Mouse (Mus musculus): Measurements from ENCODE around the gene Tnfaip1. TPM values are rescaled to one million over a fixed set of nuclear protein-coding genes. Genes with fewer than 3 reads are reported as not detected.

Gene Tnfaip1
- polyA plus RNA-seq, 1 experiment from 2014 or later = 58.4 TPM

DNA sequence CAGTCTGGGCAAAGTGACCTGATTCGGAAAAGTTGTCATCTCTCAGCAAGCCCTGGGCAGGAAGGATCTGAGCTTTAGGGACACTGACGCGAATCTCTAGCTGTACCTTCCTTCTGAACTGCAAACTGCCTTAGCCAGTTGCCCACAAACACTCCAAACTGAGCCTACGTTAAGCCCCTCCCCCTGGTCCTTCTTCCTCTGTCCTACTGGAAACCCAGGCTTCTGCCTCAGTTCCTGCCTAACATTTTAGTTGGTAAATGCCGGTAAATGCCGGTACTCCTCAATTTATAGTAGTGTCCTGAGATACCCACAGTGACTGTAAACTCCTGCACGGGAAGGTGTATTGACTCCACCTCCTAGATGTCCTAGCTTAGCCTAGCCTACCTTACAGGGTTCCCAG is 52.5 kb downstream of the Tnfaip1 start:
- Histone ChIP-seq H3K4me1 (ENCODE audit: control insufficient read depth, insufficient read depth, low read length) (no peaks in the 10 kb centered on the region), H3K4me2 (ENCODE audit: low read length) (no peak overlapping the region), H3K9me3 (ENCODE audit: control insufficient read depth, low read length) (no peaks in the 10 kb centered on the region), H3K36me3 (ENCODE audit: control insufficient read depth, insufficient read depth, low read length) (peaks cover 79% of the 10 kb centered on the region), H3K4me3 (replicated peaks; ENCODE audit: low read depth, low read length) (no peak overlapping the region), H3K27me3 (ENCODE audit: control insufficient read depth, insufficient read depth, low read length) (0 out of 2 replicates have a peak, but pooled peaks cover 5% of the 10 kb centered on the region), H3K9ac (replicated peaks; ENCODE audit: low read length) (no peak overlapping the region), H3K27ac (replicated peaks; ENCODE audit: low read depth, low read length) (no peak overlapping the region)
- ATAC-seq (ENCODE audit: low FRiP score, low TSS enrichment) (no peak), DNase-seq (no peak)
- 66% methylated on average over 7 of the region's 7 CpGs for WGBS

DNA sequence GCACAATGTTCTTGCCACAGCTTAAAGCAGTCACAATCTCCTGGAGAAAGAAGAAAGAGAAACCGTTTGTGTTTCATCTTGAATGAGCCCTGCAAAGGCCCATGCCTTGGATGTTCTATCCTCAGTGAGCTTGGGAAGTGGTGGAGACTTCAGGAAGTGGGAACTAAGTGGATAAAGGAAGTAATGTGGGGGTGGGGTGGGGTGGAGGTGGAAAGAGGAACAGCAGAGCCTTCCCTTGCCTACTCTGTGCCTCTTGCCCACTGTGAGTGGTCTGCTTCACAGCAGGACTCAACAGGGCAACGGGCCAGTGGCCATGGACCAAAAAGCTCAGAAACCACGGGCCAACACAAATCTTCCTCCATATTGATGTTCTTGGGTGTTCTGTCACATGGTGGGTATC is 60.8 kb downstream of the Tnfaip1 start:
- ATAC-seq (ENCODE audit: low FRiP score, low TSS enrichment) = no peak
- H3K36me3 ChIP-seq (ENCODE audit: control insufficient read depth, insufficient read depth, low read length) = peaks cover 46% of the 10 kb centered on the region
- H3K27me3 ChIP-seq (ENCODE audit: control insufficient read depth, insufficient read depth, low read length) = no peaks in the 10 kb centered on the region
- H3K9me3 ChIP-seq (ENCODE audit: control insufficient read depth, low read length) = no peaks in the 10 kb centered on the region
- H3K4me2 ChIP-seq (ENCODE audit: low read length) = no peak overlapping the region
- H3K27ac ChIP-seq (replicated peaks; ENCODE audit: low read depth, low read length) = no peak overlapping the region
- H3K4me3 ChIP-seq (replicated peaks; ENCODE audit: low read depth, low read length) = no peak overlapping the region
- WGBS = 82% methylated on average over 3 of the region's 3 CpGs
- H3K4me1 ChIP-seq (ENCODE audit: control insufficient read depth, insufficient read depth, low read length) = no peaks in the 10 kb centered on the region
- no peak overlapping the region for H3K9ac ChIP-seq (replicated peaks; ENCODE audit: low read length)
- DNase-seq = no peak

Other genes with a start within 250 kb of the Tnfaip1 start
- gene BC030499, start 245.5 kb downstream of the Tnfaip1 start, polyA plus RNA-seq (2014; fragmentation: Nextera tagmentation; extraction: Ambion mirVana) = 0.15 and 0.34 TPM in 2 replicates
- gene Spag5, start 234.8 kb downstream of the Tnfaip1 start, polyA plus RNA-seq (2014; fragmentation: Nextera tagmentation; extraction: Ambion mirVana) = 5.8 and 8.7 TPM in 2 replicates
- gene Aldoc, start 213.4 kb downstream of the Tnfaip1 start, polyA plus RNA-seq (2014; fragmentation: Nextera tagmentation; extraction: Ambion mirVana) = 71.2 and 89.5 TPM in 2 replicates
- gene Pigs, start 207.9 kb downstream of the Tnfaip1 start, polyA plus RNA-seq (2014; fragmentation: Nextera tagmentation; extraction: Ambion mirVana) = 54.7 and 63.6 TPM in 2 replicates
- 78.3 and 98.1 TPM in 2 replicates for gene Unc119, start 192.8 kb downstream of the Tnfaip1 start, polyA plus RNA-seq (2014; fragmentation: Nextera tagmentation; extraction: Ambion mirVana)
- gene Foxn1, start 149.8 kb downstream of the Tnfaip1 start, polyA plus RNA-seq (2014; fragmentation: Nextera tagmentation; extraction: Ambion mirVana) = not detected in 2 replicates
- gene Slc13a2, start 114.1 kb downstream of the Tnfaip1 start, polyA plus RNA-seq (2014; fragmentation: Nextera tagmentation; extraction: Ambion mirVana) = not detected in 2 replicates
- 21.4 and 22.7 TPM in 2 replicates for gene Slc46a1, start 70.6 kb downstream of the Tnfaip1 start, polyA plus RNA-seq (2014; fragmentation: Nextera tagmentation; extraction: Ambion mirVana)
- 49.7 and 55.6 TPM in 2 replicates for gene Sarm1, start 38.6 kb downstream of the Tnfaip1 start, polyA plus RNA-seq (2014; fragmentation: Nextera tagmentation; extraction: Ambion mirVana)
- 40.0 and 134 TPM in 2 replicates for gene Vtn, start 37.2 kb downstream of the Tnfaip1 start, polyA plus RNA-seq (2014; fragmentation: Nextera tagmentation; extraction: Ambion mirVana)
- not detected in 2 replicates for gene Sebox, start 32.9 kb downstream of the Tnfaip1 start, polyA plus RNA-seq (2014; fragmentation: Nextera tagmentation; extraction: Ambion mirVana)
- 104 and 108 TPM in 2 replicates for gene Tmem199, start 24.2 kb downstream of the Tnfaip1 start, polyA plus RNA-seq (2014; fragmentation: Nextera tagmentation; extraction: Ambion mirVana)
- gene Poldip2, start 24.1 kb downstream of the Tnfaip1 start, polyA plus RNA-seq (2014; fragmentation: Nextera tagmentation; extraction: Ambion mirVana) = 165 and 171 TPM in 2 replicates
- 133 and 135 TPM in 2 replicates for gene Ift20, start within 50 bp of the Tnfaip1 start, polyA plus RNA-seq (2014; fragmentation: Nextera tagmentation; extraction: Ambion mirVana)
- gene Tmem97, start 14.4 kb upstream of the Tnfaip1 start, polyA plus RNA-seq (2014; fragmentation: Nextera tagmentation; extraction: Ambion mirVana) = 32.0 and 32.8 TPM in 2 replicates
- 30.0 and 35.7 TPM in 2 replicates for gene Nlk, start 161.0 kb upstream of the Tnfaip1 start, polyA plus RNA-seq (2014; fragmentation: Nextera tagmentation; extraction: Ambion mirVana)
- gene Ccnq, start 215.4 kb upstream of the Tnfaip1 start, polyA plus RNA-seq (2014; fragmentation: Nextera tagmentation; extraction: Ambion mirVana) = 34.9 and 35.2 TPM in 2 replicates

All from midbrain, embryonic 14.5 days (tissue).